8 mouse cellular contexts compared by ENCODE assay signal in genomic region chr2:169035315-169035714, GRCm38 (mm10).
DNase-seq lines count a peak whose midpoint lies in the region; ATAC-seq lines count a peak whose summit lies in the region.

No protein-coding gene starts in this region.

- no peak for ATAC-seq in neural tube, embryonic 11.5 days (ENCODE audit: insufficient read depth, low FRiP score, low TSS enrichment)

- peak; percentile 6 to 31 for DNase-seq in heart, postnatal 10 days
- no peak for DNase-seq in heart, postnatal 25 days (ENCODE audit: low spot score)
- DNase-seq in right cerebral cortex, postnatal 14 days = peak; percentile 18
- no peak for DNase-seq in right cerebral cortex, postnatal 10 days (ENCODE audit: low spot score in 2 of 2)
- DNase-seq in embryo, embryonic 9.5 days (ENCODE audit: extremely low spot score) = peak; percentile 28
- peak; percentile 43 for DNase-seq in neural tube, embryonic 11.5 days (ENCODE audit: low spot score)
- DNase-seq in Muller cell, postnatal 12 days (ENCODE audit: inconsistent ontology term) = no peak
- DNase-seq in left cerebral cortex, postnatal 36 days (ENCODE audit: low spot score in 2 of 2) = no peak

- no peaks in the 10 kb centered on the region for H3K9me3 ChIP-seq in neural tube, embryonic 11.5 days (ENCODE audit: control insufficient read depth, low read length)

- no peaks in the 10 kb centered on the region for H3K4me1 ChIP-seq in neural tube, embryonic 11.5 days (ENCODE audit: control insufficient read depth, insufficient read depth, low read length)

- no peak overlapping the region for H3K27ac ChIP-seq in neural tube, embryonic 11.5 days (ENCODE audit: low read depth, low read length)

- no peak overlapping the region for H3K4me3 ChIP-seq in neural tube, embryonic 11.5 days (ENCODE audit: low read depth, low read length)

- no peak overlapping the region for H3K9ac ChIP-seq in neural tube, embryonic 11.5 days (ENCODE audit: low read length)

- 37% methylated on average over 3 of the region's 3 CpGs for WGBS in neural tube, embryonic 11.5 days

- intact Hi-C loops in heart, postnatal 10 days (cut with DNase I) = no loop called here
- intact Hi-C loops in heart, postnatal 25 days (cut with DNase I) = no loop called here
- intact Hi-C loops in left cerebral cortex, postnatal 36 days (cut with DNase I) = no loop called here

- no peaks in the 10 kb centered on the region for H3K36me3 ChIP-seq in neural tube, embryonic 11.5 days (ENCODE audit: control insufficient read depth, insufficient read depth, low read length)

- H3K27me3 ChIP-seq in neural tube, embryonic 11.5 days (ENCODE audit: control insufficient read depth, insufficient read depth, low read length) = no peaks in the 10 kb centered on the region

- no peak overlapping the region for H3K4me2 ChIP-seq in neural tube, embryonic 11.5 days (ENCODE audit: low read depth)

Comparison
In these comparisons a context has a peak if more than half of its experiments do, and no peak if none do; other contexts are left out.
1. DNase-seq: peak in heart, postnatal 10 days (2 of 2), right cerebral cortex, postnatal 14 days (single experiment), embryo, embryonic 9.5 days (single experiment) and neural tube, embryonic 11.5 days (single experiment); none in heart, postnatal 25 days (single experiment), right cerebral cortex, postnatal 10 days (0 of 2), Muller cell, postnatal 12 days (single experiment) and left cerebral cortex, postnatal 36 days (0 of 2).